Mouse (Mus musculus) ES-E14 (cell line): ENCODE data around the gene Synpr. TPM values are rescaled to one million over a fixed set of nuclear protein-coding genes. Genes with fewer than 3 reads are reported as not detected.

Experiments used
- DNase-seq: peaks from one replicate; pipeline ENCODE4 v3.0.0-alpha.2; 2013; ENCODE audit warnings: low read depth, low spot score
- H3K27ac ChIP-seq: 2 replicates; pipeline ENCODE4 v1.5.1; 2012; ENCODE audit warnings: low read depth, mild to moderate bottlenecking, low read length, moderate library complexity, mixed read lengths; ENCODE audit not compliant: poor library complexity, insufficient read depth, severe bottlenecking
- H3K36me3 ChIP-seq: 2 replicates; pipeline ENCODE4 v1.6.1; 2012; ENCODE audit warnings: mild to moderate bottlenecking, low read length, moderate library complexity, mixed read lengths; ENCODE audit not compliant: control insufficient read depth, poor library complexity, insufficient read depth, severe bottlenecking
- H3K4me1 ChIP-seq, 2 experiments: fragments of 150-350 bp in 1 of 2; sonication (generic) in 1 of 2; 2 replicates each; pipeline ENCODE4 v1.6.1; 2012; ENCODE audit warnings: low read length in 2 of 2, mild to moderate bottlenecking in 1 of 2, mixed read lengths in 1 of 2; ENCODE audit not compliant: control insufficient read depth in 2 of 2, insufficient read depth in 2 of 2, poor library complexity in 1 of 2
- H3K4me3 ChIP-seq, 2 experiments: fragments of 150-350 bp in 1 of 2; sonication (generic) in 1 of 2; 2 replicates each; pipeline ENCODE4 v1.5.1; 2012; ENCODE audit warnings: low read length in 2 of 2, low read depth in 1 of 2, mild to moderate bottlenecking in 1 of 2, mixed read lengths in 1 of 2; ENCODE audit not compliant: insufficient read depth in 1 of 2, poor library complexity in 1 of 2, severe bottlenecking in 1 of 2
- H3K9ac ChIP-seq: 2 replicates; pipeline ENCODE4 v1.6.1; 2012; ENCODE audit warnings: low read depth, mild to moderate bottlenecking, low read length, mixed read lengths; ENCODE audit not compliant: poor library complexity, insufficient read depth, severe bottlenecking
- H3K9me3 ChIP-seq: fragments of 150-350 bp; sonication (generic); 2 replicates; pipeline ENCODE4 v1.6.1; 2012; ENCODE audit warnings: low read depth, mild to moderate bottlenecking, low read length; ENCODE audit not compliant: control insufficient read depth, insufficient read depth
- CHD2 ChIP-seq: IDR thresholded peaks from 2 replicates; pipeline ENCODE4 v1.6.1; 2014; ENCODE audit warnings: mild to moderate bottlenecking, low read depth, low read length, inconsistent platforms
- HCFC1 ChIP-seq: IDR thresholded peaks from 2 replicates; pipeline ENCODE4 v1.6.1; 2012; ENCODE audit warnings: low read length, inconsistent platforms, borderline replicate concordance; ENCODE audit not compliant: insufficient read depth
- MAFK ChIP-seq: IDR thresholded peaks from 2 replicates; pipeline ENCODE4 v1.6.1; 2014; ENCODE audit warnings: mild to moderate bottlenecking, low read depth, low read length, inconsistent platforms; ENCODE audit not compliant: insufficient read depth
- ZC3H11A ChIP-seq: IDR thresholded peaks from 2 replicates; pipeline ENCODE4 v1.6.1; 2012; ENCODE audit warnings: low read depth, mild to moderate bottlenecking, inconsistent platforms, low read length, borderline replicate concordance
- ZNF384 ChIP-seq: IDR thresholded peaks from 2 replicates; pipeline ENCODE4 v1.6.1; 2012; ENCODE audit warnings: low read depth, low read length, inconsistent platforms
- in situ Hi-C, 2 experiments: fragments of 600-800 bp; cut with MboI; formaldehyde crosslinking; loops; one replicate each; pipeline ENCODE4 v1.15.1; 2025; ENCODE audit warnings: low sequenced_read_pairs in 2 of 2, inconsistent platforms in 1 of 2; ENCODE audit not compliant: unreplicated experiment in 2 of 2
- total RNA-seq: library from RNA; depleted of rRNA; stranded (reverse); fragments of 300-350 nt; gene quantifications from 2 replicates; pipeline ENCODE4 v1.2.3, GENCODE M21; 2012

Synpr gene
- total RNA-seq, 1 experiment: 0.22 TPM

- TF ChIP-seq ZC3H11A (no peak), HCFC1 (no peak), MAFK (no peak), CHD2 (no peak), ZNF384 (no peak)
- Histone ChIP-seq H3K27ac (no peak overlapping the region), H3K36me3 (no peaks in the 10 kb centered on the region), H3K4me3 (no peak overlapping the region), H3K9ac (no peak overlapping the region), H3K9me3 (no peaks in the 10 kb centered on the region), H3K4me1 (no peaks in the 10 kb centered on the region)
- in situ Hi-C loops: no loop called here
- DNase-seq: no peak
Measured at GRCm38 (mm10) chr14:13361642-13362041, 77.1 kb downstream of the Synpr start.

DNA sequence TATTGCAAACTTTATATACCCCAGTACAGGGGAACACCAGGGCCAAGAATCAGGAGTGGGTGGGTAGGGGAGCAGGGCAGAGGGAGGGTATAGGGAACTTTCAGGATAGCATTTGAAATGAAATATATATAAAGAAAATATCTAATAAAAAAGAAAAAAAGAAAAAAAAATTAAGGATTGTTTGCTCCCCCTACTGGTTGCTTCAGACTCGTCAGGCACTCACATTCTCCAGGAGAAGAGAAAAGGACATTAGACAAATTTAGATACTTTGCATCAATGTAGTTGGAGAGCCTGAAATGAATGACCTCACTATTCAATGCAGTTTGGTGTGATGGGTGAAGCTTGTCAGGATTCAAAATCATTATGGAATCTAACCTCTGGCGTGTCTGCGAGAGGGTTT is 83.7 kb downstream of the Synpr start:
- Histone ChIP-seq H3K4me1 (no peaks in the 10 kb centered on the region), H3K9ac (no peak overlapping the region), H3K4me3 (no peak overlapping the region), H3K27ac (no peak overlapping the region), H3K36me3 (no peaks in the 10 kb centered on the region), H3K9me3 (no peaks in the 10 kb centered on the region)
- no peak for TF ChIP-seq ZC3H11A
- TF ChIP-seq ZNF384: no peak
- no peak for TF ChIP-seq MAFK
- DNase-seq: no peak
- in situ Hi-C loops: no loop called here

- TF ChIP-seq CHD2 (no peak), MAFK (no peak), ZC3H11A (no peak), HCFC1 (no peak), ZNF384 (no peak)
- Histone ChIP-seq H3K9ac (no peak overlapping the region), H3K4me3 (no peak overlapping the region), H3K27ac (no peak overlapping the region), H3K4me1 (no peaks in the 10 kb centered on the region), H3K9me3 (no peaks in the 10 kb centered on the region), H3K36me3 (no peaks in the 10 kb centered on the region)
- in situ Hi-C loops: no loop called here
- DNase-seq: no peak
Measured at GRCm38 (mm10) chr14:13389081-13389480, 104.5 kb downstream of the Synpr start.

DNA sequence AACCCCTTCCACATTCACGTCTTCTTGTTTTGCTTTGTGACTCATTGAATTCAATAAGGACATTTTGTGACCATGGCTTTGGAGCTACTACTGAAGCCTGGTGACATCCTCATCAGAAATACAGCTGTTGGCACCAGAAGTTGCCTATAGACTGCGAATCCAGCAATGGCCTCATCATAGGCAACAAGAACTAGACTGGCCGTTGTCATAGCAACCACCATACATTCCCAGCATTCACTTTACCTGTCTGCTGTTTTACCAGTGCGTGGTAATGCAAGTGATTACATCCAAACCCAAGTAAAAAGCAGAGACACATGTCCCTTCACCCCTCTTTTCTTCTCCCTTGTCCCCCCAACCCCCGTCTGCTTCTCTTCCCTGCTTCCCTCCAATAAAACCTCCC is 105.4 kb downstream of the Synpr start:
- no peak for TF ChIP-seq MAFK
- no peak for TF ChIP-seq ZNF384
- TF ChIP-seq CHD2: no peak
- no peak for TF ChIP-seq HCFC1
- no peak for TF ChIP-seq ZC3H11A
- Histone ChIP-seq H3K4me1 (no peaks in the 10 kb centered on the region), H3K36me3 (no peaks in the 10 kb centered on the region), H3K4me3 (no peak overlapping the region), H3K9ac (no peak overlapping the region), H3K27ac (no peak overlapping the region), H3K9me3 (no peaks in the 10 kb centered on the region)
- in situ Hi-C loops: no loop called here
- no peak for DNase-seq

- TF ChIP-seq ZNF384 (no peak), HCFC1 (no peak)
- no peak overlapping the region for H3K4me3 ChIP-seq
- DNase-seq: peak; percentile 33
- in situ Hi-C loops: no loop called here
- no peaks in the 10 kb centered on the region for H3K36me3 ChIP-seq
- H3K27ac ChIP-seq: no peak overlapping the region
- no peaks in the 10 kb centered on the region for H3K9me3 ChIP-seq
- H3K9ac ChIP-seq: no peak overlapping the region
- no peaks in the 10 kb centered on the region for H3K4me1 ChIP-seq
Measured at GRCm38 (mm10) chr14:13399226-13400020, 114.8 kb downstream of the Synpr start.
